Mouse (Mus musculus) kidney, postnatal 10 days (tissue): ENCODE data around the gene Atxn2.

Experiments
- DNase-seq: peaks from one replicate; pipeline ENCODE4 v3.0.0; 2021; ENCODE audit warnings: mixed read lengths

Atxn2 gene

DNA sequence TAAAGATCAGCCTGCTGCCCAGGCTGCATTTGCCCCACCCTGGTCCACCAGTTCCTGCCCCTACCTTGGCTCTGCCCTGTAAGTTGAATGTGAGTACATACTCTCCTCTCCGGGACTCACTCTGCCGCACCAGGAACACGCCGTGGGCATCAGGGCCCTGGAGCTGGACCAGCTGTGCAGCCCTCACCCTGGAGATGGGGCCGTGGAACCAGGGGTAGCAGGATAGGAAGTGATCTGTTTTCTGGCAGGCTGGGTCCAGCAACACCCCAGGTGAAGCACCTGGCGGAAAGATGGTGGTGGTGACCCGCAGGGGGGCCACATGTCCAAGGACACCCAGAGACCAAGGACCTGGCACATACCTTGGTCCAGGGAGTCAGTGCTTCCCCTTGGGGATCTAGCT, 107.3 kb downstream of the Atxn2 start:
- DNase-seq, result no peak

DNA sequence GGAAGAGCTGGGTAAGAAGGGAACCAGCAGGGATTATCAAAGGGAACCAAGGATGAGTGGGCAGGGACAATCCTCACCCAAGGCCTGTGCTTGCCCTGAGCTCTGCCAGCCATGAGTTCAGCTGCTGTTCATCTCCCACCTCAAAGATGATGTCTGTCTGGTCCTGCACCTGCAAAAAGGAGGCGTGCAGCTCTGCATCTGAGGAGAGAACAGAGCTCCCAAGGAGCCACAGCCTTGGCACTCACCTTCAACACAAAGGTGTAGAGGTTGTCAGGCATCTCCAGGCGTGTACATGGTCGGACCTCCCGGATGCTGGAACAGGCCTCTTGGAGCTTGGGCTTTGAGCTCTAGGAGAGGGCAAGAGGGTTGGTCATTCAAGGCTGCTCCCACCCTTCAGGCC, 107.7 kb downstream of the Atxn2 start:
- DNase-seq, result no peak

DNA sequence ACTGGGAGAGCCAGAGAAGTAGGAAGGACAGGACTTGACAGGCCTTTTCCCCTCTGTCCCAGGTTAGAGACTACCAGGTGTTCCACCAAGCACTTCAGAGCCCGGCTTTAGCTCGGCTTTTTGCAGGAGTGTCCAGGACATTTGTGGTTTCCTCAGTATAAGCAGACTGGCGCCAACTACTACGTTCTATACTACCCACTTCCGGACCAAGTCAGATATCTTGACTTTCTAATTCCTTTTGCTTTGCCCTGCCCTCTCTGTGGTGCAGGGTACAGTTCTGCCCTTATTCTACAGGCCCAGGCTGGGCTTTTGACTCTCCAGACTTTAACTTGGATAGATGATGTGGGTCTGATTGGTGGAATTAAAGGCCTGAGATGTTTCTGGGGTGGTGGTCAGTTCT, 108.4 kb downstream of the Atxn2 start:
- DNase-seq, result no peak

DNA sequence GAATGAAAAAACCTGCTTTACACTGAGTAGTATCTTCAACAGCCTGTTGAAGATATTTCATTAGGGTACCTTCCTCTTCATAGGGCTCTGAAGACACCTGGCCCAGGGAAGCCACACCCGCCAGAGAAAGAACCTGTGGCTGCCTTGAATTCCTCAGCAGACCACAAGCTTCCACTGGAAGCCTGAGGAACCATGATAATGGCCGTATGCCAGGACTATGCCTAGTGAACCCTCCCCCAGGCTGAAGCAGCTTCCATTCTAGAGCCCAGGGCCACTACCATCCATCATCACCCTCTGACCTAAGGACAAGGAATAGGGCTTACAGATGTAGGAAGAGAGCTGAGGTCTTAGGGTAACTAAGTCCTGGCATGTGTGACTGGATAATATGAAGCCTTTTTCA, 109.0 kb downstream of the Atxn2 start:
- DNase-seq, result peak; percentile 28

DNA sequence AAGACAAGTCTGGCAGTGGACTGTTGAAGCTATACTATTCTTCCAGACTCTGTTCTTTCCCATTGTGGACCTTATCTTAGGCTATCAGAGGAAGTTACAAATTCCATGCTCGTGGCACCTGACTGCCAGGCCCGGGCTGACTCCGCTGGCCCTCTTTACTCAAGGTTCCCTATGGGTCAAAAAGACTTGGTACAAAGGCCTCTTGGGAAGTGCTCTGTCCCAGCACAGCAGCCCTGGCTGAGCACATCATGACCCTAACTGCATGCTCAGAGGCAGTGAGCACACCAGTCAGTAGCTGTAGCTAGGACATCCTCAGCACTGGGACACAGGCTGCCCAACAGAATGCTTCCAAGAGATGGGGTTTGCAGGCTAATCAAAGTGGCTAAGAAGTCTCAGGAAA, 109.5 kb downstream of the Atxn2 start:
- DNase-seq, result no peak

DNA sequence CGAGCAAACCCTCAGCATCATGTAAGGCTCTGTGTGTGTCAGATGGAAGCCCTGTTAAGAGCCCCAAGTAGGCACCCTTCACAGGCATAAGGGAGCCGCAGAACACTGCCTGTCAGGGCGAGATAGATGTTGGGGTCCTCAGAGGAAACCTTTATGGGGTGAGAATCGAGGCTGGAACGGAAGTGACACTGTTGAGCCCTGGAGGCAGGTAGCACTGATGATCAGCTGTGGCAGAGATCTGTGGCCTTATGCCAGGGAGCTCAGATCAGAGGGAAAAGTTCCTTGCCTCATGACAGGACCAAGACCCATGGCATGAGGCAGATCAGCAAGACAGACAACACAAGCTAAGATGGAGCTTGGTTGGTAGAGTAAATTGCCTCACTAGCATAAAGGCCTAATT, 110.0 kb downstream of the Atxn2 start:
- DNase-seq, result no peak

DNA sequence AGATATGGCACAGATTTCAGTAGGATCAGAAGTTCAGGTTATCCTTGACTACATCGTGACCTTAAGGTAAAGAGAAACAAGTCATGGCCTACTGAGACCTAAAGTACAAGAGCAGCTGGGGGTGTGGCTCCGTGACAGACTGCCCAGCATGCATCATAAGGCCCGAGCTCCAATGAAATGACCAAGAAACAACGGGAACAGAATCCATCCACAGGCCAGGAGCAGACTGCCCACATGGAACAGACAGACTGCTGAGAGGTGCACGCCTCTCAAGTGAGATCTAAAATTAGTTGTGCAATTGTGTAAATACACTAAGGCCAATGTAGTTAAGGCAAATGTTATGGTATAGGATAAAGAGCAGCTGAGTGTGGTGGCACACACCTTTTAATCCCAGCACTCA, 110.4 kb downstream of the Atxn2 start:
- DNase-seq, result peak; percentile 9

DNA sequence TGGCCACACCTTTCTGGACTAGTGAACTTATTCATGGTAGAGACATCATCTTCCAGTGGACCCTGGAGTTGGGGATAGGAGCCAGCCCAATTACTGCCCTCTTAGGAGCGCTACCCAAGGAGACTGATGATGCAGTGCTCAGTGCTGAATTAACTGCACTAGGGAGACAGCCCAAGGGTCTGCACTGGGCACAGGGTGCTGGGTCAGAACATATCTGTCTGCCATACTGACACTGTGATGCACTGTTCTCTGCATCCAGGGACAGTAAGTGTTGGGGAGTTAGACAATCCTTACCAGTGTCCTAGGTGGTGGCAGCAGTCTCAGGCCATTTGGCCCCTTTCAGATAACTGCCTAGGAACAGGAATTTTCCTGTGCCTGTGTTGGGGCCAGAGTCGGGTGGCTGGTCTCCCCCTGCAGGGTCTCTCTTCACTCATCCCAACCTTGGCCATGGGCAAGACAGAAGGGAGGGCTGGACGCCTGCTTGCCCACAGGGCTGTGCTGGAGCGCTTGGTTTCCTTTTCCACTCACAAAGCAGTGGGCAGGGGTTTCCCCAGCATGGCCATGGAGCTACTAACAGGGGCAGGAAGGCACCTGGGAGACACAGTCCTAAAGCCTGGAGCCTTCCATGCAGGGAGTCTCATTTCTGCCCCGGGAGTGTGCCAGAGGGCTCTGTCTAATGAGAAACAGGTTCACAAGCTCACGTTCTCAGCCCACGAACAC, 111.8 kb downstream of the Atxn2 start:
- DNase-seq, result peak; percentile 11

DNA sequence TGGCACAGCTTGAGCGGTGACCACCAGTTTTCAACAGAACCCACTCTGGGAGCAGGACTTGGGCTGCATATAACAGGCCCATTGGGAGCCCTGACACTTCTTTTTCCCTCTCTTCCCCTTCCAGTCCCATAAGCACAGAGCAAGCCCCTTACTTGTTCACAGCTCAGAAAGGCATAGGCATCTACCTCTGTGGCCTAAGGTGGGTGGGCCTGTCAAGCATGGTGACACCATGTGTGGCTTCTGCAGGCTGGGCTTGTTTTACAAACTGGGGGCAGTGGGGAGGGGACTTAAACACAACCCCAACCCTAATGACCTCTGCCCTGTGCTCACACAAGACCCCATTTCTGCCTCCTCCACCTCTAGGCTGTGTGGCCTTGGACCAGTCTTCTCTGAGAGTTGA, 112.5 kb downstream of the Atxn2 start:
- no peak for DNase-seq

DNA sequence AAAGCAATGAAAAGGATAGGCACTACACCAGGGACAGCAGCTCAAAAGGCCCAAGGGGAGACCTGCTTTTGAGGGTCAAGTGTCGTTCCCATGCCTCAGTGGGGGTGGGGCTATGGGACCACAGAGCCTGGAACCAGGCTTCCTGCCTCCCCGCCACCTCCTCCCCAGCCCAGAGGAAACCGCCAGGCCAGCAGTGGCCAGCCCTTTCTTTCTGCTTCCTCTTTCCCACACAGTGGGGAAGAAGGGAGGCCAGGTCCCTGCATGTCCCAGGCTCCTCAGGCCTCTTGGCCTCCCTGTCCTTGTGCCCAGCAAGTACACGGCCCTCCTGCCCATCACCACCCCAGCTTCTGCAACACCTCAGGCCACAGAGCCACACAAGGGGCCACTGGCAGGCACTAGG, 113.0 kb downstream of the Atxn2 start:
- DNase-seq, result peak; percentile 74

DNA sequence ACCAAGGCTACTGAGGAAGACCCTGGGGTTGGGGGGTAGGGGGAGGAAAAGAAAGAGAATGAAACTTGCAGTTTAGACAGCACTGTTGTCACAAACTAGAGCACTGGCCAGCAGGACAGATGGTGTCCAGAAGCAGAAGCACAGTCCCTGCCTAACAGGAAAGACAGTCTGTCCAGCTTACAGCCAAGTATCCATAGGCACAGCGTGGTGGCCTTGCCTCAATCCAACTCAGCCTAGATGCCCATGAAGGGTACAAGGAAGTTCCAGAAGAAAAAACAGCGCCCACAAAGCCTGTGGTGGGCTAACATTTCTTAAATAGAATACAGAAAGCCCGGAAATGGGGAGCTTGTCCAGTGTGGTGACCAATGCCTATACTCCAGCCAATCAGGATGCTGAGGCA, 114.5 kb downstream of the Atxn2 start:
- DNase-seq, result peak; percentile 5

DNA sequence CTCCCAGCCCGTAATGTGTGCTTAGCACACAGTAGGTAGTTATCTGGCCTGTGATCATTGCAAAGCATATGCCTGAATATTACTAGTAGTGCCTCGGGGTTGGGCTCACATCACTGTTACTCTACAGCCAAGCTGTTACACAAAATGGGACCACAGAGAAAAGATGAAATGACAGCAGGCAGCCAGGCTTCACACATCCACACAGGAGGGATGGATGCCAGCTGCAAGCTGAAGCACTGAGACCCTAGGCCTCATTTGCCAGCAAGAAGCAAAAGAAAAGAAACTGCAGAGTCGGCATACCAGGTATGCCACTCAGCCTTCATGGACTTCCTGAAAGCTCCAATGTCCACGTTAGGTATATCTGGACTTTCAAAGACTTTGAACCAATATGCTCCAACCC, 116.7 kb downstream of the Atxn2 start:
- DNase-seq, result peak; percentile 9

DNA sequence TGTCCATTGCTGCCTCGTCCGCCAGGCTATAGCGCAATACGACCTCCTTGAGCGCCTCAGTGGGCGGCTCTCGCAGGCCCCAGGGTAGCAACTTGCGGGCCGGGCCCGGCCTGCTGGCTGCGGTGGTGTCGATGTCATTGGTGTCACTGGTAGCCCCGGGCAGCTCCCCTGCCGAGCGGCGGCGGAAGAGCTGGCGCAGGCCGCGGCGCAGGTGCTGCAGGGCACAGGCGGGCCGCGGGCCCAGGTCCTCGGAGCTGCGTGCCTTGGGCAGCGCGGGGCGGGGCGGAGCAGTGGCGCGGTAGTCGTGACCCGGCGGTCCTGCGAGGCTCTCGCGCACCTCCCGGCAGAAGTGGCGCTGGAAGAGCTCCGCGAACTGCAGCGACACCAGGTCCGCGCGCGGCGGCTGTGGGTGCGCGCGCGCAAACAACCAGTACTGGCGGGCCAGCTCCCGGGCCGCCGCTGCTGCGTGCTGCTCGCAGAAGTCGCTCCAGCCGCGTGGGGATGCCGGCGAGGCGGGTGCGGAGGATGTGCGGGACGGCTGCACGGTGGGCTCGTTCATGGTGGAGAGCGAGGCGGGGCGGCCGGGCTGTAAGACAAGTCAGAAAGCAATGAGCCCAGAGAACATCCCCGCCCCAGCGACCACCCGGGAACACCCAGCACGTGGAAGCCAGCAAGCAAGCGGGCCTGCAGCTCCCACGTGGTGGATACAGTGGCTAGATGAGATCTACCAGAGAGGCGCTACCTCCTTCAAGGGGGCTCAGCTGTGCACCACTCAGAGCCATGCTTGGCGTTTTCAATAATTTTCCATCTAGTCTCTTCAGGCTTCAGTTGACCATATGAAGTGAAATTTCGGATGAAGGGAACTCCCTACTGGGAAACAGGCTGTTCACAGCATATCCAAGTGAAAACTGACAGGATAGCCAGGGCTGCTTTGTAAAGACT, 117.6 kb downstream of the Atxn2 start:
- DNase-seq, result peak; percentile 53

DNA sequence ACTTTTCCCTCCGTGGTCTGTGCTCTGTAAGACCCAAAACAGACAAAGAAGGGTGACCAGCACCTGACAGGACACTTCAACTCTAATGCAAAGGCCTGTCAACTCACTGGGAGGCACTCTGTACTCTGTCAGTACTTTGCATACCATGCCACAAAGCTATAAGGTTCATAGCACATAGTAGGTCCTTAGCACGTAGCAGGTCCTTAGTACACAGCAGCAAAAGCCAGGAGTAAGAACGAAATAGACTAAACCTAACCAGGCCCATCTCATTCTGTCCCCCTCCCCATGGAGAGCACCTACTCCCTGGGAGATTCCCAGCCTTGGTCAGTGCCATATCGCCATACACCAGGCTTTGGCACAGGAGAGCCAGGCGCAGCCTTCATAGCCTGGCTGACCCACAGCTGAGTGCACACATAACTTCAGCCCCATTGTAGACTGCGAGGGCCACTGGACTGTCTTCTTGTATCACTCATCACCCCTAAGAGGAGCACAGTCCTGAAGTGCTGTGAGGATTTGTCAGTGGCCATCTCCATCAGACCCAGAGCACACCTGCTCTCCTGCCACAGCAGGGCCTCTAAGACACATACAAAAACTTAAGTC, 120.0 kb downstream of the Atxn2 start:
- DNase-seq, result no peak

DNA sequence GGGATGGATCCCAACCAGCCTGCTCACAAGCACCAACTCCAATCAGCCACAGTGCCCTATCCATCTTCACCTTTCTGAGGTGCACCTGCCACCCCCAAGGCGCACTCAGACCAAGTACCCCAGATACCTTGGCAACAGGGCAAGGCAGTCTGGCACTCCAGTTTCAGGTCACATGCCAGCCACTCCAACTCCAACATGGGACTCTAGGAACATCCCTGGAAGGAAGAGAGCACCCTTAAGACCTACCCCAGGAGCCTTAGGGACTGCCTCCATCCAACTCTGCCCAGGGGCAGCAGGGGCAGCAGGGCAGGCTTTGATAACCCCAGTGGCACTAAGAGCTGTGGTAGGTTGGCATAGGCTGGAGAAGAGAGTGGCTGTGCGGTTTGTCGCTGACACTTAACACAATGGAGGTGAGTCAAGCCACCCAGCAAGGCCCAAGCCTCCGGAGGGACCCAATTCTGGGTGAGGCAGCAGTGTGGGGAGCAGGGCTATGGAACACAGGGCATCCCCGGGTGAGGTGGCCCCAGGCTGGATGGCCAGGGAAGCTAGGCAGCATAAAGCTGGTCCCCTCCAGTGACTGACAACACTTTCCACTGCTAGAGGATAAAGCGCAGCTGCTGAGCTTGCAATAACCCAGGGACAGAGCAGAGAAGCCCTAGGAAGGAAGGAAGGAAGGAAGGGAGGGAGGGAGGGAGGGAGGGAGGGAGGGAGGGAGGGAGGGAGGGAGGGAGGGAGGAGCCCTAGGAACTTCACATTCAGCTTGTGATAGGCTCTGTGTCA, 121.4 kb downstream of the Atxn2 start:
- peak; percentile 49 for DNase-seq

DNA sequence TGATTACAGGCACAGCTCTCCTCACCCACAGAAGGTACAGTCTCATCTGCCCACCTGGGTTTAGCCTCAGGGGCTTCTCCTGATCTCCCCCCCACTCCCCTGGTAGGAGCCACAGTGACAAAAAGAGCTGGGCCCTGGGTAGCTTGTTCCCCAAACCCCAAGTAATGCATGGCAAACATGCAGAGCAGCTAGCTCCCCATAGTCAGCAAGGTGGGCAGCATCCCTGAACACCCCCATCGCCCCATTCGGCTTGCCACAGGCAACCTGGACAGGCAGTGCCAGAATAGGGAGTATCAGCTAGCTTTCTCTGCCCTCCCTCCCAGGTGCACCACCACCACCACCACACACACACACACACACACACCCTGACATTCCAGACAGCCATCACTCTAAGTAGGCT, 122.0 kb downstream of the Atxn2 start:
- no peak for DNase-seq

DNA sequence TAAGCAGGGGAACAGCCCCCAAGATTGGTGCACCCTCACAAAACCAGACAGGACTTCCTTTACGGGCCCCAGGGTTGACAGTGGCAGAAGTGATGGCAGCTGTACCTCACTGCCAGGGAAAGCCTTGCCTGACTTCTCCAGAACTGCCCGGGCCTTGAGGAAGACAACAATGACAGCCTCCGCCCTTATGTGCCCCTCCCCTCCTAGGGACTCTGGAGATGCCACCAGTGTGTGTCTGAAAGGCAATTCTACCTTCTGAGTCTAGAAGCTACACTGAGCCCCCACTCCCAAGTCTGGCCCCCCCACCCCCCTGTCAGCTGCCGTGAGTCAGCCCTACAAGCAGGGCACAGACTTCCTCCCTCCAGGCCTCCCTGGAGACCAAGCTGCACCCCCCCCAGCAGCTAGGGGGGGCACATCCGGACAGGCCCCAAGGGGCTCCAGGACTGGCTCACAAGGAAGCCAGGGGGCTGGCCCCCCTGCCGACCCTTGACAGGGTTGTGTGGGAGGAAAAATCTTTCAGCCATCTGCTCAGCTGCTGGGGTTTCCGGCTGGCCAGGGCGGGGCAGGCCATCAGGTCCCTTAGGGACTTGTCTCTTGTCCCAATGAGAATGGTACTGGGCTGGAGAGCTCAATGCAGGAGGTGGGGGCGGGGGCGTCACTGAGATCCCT, 122.6 kb downstream of the Atxn2 start:
- DNase-seq, result peak; percentile 91

DNA sequence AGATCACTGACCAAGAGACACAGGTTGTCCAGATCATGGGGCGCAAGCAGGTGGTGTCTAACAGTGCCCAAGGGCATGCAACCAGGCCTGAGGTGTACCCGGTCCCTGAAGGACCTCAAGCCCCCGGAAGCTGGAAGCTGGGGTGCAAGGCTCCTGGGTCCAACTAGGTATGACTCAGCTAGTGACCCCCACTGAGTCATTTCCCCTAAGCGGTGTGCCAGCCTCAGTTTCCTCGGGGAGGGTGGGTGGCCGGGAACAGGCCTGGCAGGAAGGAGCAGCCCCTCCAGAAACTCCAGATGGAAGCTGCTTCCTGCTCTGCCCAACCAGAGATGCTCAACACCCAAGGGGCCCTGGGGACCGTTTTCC, 123.1 kb downstream of the Atxn2 start:
- DNase-seq, result no peak

DNA sequence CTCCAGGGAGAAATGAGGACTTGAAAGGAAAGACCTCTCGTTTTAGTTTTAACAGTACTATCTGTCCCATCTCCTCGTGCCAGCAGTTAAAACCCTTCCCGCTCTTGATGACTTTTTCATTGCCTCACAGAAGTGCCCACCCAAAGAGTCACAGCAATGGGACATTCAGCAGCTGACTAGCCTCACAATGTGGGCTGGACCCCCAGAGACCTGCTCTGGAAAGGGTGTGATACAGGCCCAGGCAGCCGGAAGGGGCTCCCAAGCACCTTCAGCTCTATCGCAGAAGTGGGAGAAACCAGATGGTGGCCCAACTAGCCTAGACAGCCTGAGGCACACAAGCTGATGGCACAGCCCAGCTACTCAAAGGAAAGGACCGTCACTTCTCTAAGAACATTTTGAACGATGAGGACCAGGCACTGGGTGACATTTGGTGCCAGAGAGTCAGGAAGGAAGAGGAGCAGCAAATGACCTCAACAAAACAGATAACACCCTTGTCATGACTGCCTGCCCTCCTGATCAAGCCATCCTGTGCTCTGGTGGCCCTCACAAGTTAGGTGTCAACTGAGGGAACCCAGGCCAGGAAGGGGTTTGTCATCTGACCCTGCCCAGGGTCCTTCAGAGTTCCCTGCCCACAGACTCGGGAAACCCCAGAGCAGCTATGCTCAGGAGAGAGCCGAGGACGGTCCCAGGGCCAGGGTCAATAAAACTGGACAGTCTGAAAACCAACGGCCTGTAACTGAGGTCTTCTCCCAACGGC, 124.0 kb downstream of the Atxn2 start:
- peak; percentile 47 for DNase-seq

DNA sequence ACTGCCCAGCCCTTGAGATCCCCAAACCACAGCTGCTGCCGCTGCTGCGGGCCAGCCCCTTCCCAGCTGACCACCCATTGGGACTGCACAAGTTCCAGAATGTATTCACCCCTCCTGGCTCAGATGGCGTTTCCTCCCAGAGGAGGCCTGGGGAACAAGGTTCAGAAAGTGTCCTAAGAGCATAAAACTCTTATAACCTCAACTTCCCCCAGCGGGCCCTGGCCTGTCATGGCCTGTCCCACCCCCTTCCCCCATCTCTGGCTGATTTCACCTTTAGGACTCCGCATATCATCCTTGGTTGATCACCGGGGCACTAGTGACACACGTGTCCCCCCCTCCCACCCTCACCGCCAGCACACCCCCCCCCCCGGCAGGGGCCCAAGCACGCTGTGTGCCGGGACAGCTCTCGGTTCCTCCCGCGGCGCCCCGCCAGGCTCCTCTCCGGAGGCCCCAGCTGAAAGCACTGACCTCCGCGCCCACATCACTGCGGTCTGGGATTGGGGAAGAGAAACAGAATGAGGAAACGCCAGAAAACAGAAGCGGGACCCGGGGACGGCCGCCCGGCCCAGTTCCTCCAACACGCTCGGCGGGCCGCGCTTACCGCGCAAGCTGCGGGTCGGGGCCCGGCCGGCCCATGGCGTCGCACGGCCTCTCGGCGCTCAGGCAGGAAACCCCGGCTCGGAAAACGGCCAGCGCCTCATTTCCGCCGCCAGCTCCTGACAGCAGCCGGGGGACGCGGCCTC, 125.0 kb downstream of the Atxn2 start:
- DNase-seq, result peak; percentile 68
